Comparison of ENCODE assay signal across 9 mouse cellular contexts in genomic region chr7:67598050-67598449, GRCm38 (mm10). TPM values are rescaled to one million over a fixed set of nuclear protein-coding genes. Genes with fewer than 3 reads are reported as not detected.
A peak's percentile ranks its signal among the peaks of the same experiment; 100 is the strongest.
DNase-seq lines count a peak whose midpoint lies in the region; ATAC-seq lines count a peak whose summit lies in the region.
"Had no signal": no experiment of that assay in that cellular context is flagged by ENCODE, and none has a peak within 500 bp of the region (broad histone marks: within the 10 kb centered on the region; RNA-seq: fewer than 3 reads in every experiment).

No protein-coding gene starts in this region.

- H3K9ac ChIP-seq in kidney, embryonic 14.5 days (ENCODE audit: low read depth, low read length) = no peak overlapping the region
- H3K9ac ChIP-seq: neural tube, embryonic 12.5 days had no signal

- H3K4me3 ChIP-seq in kidney, embryonic 14.5 days (ENCODE audit: low read length) = no peak overlapping the region
- H3K4me3 ChIP-seq in midbrain, embryonic 10.5 days = no peak overlapping the region
- H3K4me3 ChIP-seq: neural tube, embryonic 12.5 days had no signal

- no peaks in the 10 kb centered on the region for H3K4me1 ChIP-seq in kidney, embryonic 14.5 days (ENCODE audit: control insufficient read depth, insufficient read depth, low read length)
- peaks cover 5% of the 10 kb centered on the region for H3K4me1 ChIP-seq in midbrain, embryonic 10.5 days
- H3K4me1 ChIP-seq: neural tube, embryonic 12.5 days had no signal

- ATAC-seq in kidney, embryonic 14.5 days (ENCODE audit: low FRiP score, low TSS enrichment) = no peak

- no peak overlapping the region for H3K4me2 ChIP-seq in kidney, embryonic 14.5 days (replicated peaks; ENCODE audit: low read depth, low read length)
- H3K4me2 ChIP-seq: neural tube, embryonic 12.5 days had no signal

- DNase-seq in kidney, adult 11 months = peak; percentile 64
- peak; percentile 70 to 86 for DNase-seq in frontal cortex, adult 2 months (ENCODE audit: extremely low spot score in 1 of 2, low spot score in 1 of 2)
- DNase-seq in kidney, postnatal 36 days = peak; percentile 69 to 73
- DNase-seq in lung, postnatal 14 days = peak; percentile 43
- DNase-seq in cerebellum, adult 11-12 months = no peak
- no peak for DNase-seq in retina, embryonic 14.5 days (ENCODE audit: low spot score)
- DNase-seq in midbrain, embryonic 10.5 days (ENCODE audit: low spot score) = no peak

- 76% methylated on average over 3 of the region's 3 CpGs for WGBS in kidney, embryonic 14.5 days
- WGBS in midbrain, embryonic 10.5 days = 78% methylated on average over 3 of the region's 3 CpGs

- no peaks in the 10 kb centered on the region for H3K36me3 ChIP-seq in kidney, embryonic 14.5 days (ENCODE audit: control insufficient read depth, insufficient read depth, low read length)
- no peaks in the 10 kb centered on the region for H3K36me3 ChIP-seq in midbrain, embryonic 10.5 days
- H3K36me3 ChIP-seq: neural tube, embryonic 12.5 days had no signal

- no peaks in the 10 kb centered on the region for H3K27me3 ChIP-seq in kidney, embryonic 14.5 days (ENCODE audit: control insufficient read depth, insufficient read depth, low read length)
- H3K27me3 ChIP-seq in midbrain, embryonic 10.5 days (ENCODE audit: low read depth, poor library complexity, severe bottlenecking) = no peaks in the 10 kb centered on the region
- H3K27me3 ChIP-seq: neural tube, embryonic 12.5 days had no signal

- H3K9me3 ChIP-seq in kidney, embryonic 14.5 days (ENCODE audit: control insufficient read depth, low read length) = no peaks in the 10 kb centered on the region
- no peaks in the 10 kb centered on the region for H3K9me3 ChIP-seq in midbrain, embryonic 10.5 days (replicated peaks)
- H3K9me3 ChIP-seq: neural tube, embryonic 12.5 days had no signal

- H3K27ac ChIP-seq in kidney, embryonic 14.5 days (ENCODE audit: low read depth, low read length) = no peak overlapping the region
- H3K27ac ChIP-seq in midbrain, embryonic 10.5 days (replicated peaks) = no peak overlapping the region
- H3K27ac ChIP-seq: neural tube, embryonic 12.5 days had no signal

RNA-seq across cellular contexts. Expression of gene Lrrc28, which starts 47.0 kb away (rescaled TPM):
- 16.9 and 18.4 TPM in 2 replicates for polyA plus RNA-seq in kidney, embryonic 14.5 days (2014; fragmentation: Nextera tagmentation; extraction: Ambion mirVana)
- 32.6 and 37.4 TPM in 2 replicates for polyA plus RNA-seq in frontal cortex, adult 2 months (2012; rRNA removed)
- 19.5 and 21.9 TPM in 2 replicates for polyA plus RNA-seq in midbrain, embryonic 10.5 days (2016; fragmentation: Nextera tagmentation; extraction: Ambion mirVana)

RNA-seq across cellular contexts. Expression of gene Ttc23, which starts 49.2 kb away (rescaled TPM):
- polyA plus RNA-seq in kidney, embryonic 14.5 days (2014; fragmentation: Nextera tagmentation; extraction: Ambion mirVana) = 39.1 and 41.7 TPM in 2 replicates
- 5.5 and 6.6 TPM in 2 replicates for polyA plus RNA-seq in frontal cortex, adult 2 months (2012; rRNA removed)
- 36.0 and 36.5 TPM in 2 replicates for polyA plus RNA-seq in midbrain, embryonic 10.5 days (2016; fragmentation: Nextera tagmentation; extraction: Ambion mirVana)

Comparison
In these comparisons a context has a peak if more than half of its experiments do, and no peak if none do; other contexts are left out.
1. DNase-seq: peak in kidney, adult 11 months (single experiment), frontal cortex, adult 2 months (2 of 2), kidney, postnatal 36 days (2 of 2) and lung, postnatal 14 days (single experiment); none in cerebellum, adult 11-12 months (single experiment), retina, embryonic 14.5 days (single experiment) and midbrain, embryonic 10.5 days (single experiment).